Mouse (Mus musculus): ENCODE results near the gene Lin37.

GRCm38 (mm10) chr7:30520396-30520795, 39.2 kb downstream of the Lin37 start:
- TF ChIP-seq TAL1 (IDR thresholded peaks at IDR 0.05; ENCODE audit: low read length) (no peak), GATA1 (IDR thresholded peaks at IDR 0.05; ENCODE audit: low read length) (no peak)

Measured in erythroblast, embryonic 14.5 days (primary cell).